Mouse (Mus musculus) cortical plate, adult 2 months (tissue): Measurements from ENCODE around the gene Arfgef2. TPM values are rescaled to one million over a fixed set of nuclear protein-coding genes. Genes with fewer than 3 reads are reported as not detected.

Experiments
- H3K27ac ChIP-seq: fragments of 200-500 bp; 2 replicates; pipeline ENCODE4 v1.5.1; 2012; ENCODE audit warnings: low read length, control low read depth, inconsistent platforms; ENCODE audit not compliant: insufficient read depth
- H3K4me1 ChIP-seq: fragments of 200-500 bp; 2 replicates; pipeline ENCODE4 v1.6.1; 2011; ENCODE audit warnings: low read length; ENCODE audit not compliant: control insufficient read depth, insufficient read depth
- H3K4me3 ChIP-seq: fragments of 200-500 bp; 2 replicates; pipeline ENCODE4 v1.5.1; 2011; ENCODE audit warnings: mild to moderate bottlenecking, low read length, control low read depth; ENCODE audit not compliant: insufficient read depth
- CTCF ChIP-seq: fragments of 200-500 bp; IDR thresholded peaks from 2 replicates; pipeline ENCODE4 v1.5.1; 2011; ENCODE audit warnings: mild to moderate bottlenecking, control low read depth, low read length; ENCODE audit not compliant: insufficient read depth; ENCODE audit errors: extremely low read depth
- POLR2A ChIP-seq: fragments of 200-500 bp; IDR thresholded peaks from 2 replicates; pipeline ENCODE4 v1.6.1; 2011; ENCODE audit warnings: mild to moderate bottlenecking, low read length, control low read depth; ENCODE audit not compliant: insufficient read depth; ENCODE audit errors: extremely low read depth
- polyA plus RNA-seq: library from polyadenylated mRNA; depleted of rRNA; stranded (reverse); fragments of >200 nt; gene quantifications from 2 replicates; pipeline ENCODE4 v1.2.3, GENCODE M21; 2012

The Arfgef2 gene
- polyA plus RNA-seq, 1 experiment, result 22.9 TPM

- Histone ChIP-seq H3K4me3 (no peak overlapping the region), H3K4me1 (peaks cover 7% of the 10 kb centered on the region), H3K27ac (no peak overlapping the region)
- TF ChIP-seq CTCF (no peak), POLR2A (no peak)
These were observed 2.1 kb upstream of the Arfgef2 start for GRCm38 (mm10) chr2:166803298-166803697.

DNA sequence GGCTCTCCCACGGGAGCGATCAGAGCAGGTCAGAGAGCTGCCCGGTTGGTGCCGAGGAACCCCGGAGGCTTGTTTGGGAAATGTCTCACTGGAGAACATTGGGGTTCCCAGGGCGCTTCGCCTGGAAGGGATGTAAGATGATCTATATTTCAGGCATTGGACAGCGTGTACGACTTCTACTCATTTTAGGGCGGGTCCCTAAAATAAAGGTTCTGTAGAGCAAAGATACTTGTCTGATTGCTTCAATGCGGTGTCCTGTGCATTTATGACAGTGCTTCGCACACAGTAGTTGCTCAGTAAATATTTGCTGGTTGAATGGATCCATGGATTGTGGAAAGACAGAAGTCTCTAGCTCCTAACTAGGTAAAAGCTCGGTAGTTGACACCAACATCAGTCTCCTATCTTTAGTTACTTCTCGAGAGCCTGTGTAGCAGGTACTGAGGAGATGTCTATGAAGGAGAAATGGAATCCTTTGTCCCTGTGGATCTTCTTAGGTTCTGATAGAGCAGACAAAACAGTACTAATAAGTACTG is 851 bp downstream of the Arfgef2 start:
- Histone ChIP-seq H3K4me1 (peaks cover 5% of the 10 kb centered on the region), H3K27ac (peak overlapping the region; percentile 79), H3K4me3 (peak overlapping the region; percentile 97)
- TF ChIP-seq CTCF (no peak), POLR2A (no peak)

DNA sequence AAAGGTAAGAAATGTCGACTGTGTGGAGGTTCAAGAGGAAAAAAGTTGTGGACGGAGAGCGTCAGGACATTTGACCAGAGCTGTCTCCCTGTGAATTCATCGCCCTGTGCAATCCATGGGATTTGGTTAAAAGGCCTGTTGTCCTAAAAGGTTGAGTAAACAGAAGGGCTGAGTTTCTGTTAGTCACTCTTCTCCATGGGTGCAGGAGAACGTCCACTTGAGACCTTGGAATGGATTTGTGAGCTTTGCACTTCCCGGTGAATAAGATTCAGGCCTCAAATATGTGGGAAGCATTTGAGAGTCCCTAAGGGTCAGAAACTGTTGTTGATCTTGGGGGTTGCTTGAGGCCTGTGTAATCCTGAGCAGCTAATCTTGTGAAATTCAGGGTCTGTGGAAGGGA is 1.4 kb downstream of the Arfgef2 start:
- peak overlapping the region; percentile 97; the same call in 1 of the 2 replicates for H3K4me3 ChIP-seq
- TF ChIP-seq POLR2A (no peak), CTCF (no peak)
- no peak overlapping the region for H3K27ac ChIP-seq

DNA sequence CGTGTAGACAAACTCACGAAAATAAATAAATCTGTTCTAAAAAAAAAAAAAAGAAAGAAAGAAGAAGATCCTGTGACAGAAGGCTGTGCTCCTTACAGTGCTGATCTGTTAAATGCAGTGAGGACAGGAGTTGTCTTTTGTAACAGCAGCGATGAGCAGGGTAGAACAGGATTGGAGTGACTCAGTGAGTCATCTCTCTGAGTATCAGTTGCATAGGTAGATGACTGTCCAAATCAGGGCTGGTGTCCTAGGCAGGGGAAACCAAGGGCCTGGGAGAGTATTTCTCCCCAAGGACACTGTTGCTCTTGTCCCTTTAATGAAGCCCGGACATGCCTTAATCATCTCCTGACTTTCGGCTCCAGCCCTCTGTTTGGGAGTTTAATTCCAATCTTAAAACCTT is 4.1 kb downstream of the Arfgef2 start:
- no peak overlapping the region for H3K27ac ChIP-seq
- H3K4me1 ChIP-seq, result peaks cover 5% of the 10 kb centered on the region
- no peak overlapping the region for H3K4me3 ChIP-seq
- TF ChIP-seq CTCF, result no peak
- no peak for TF ChIP-seq POLR2A

More for the DNA sequence above, 1.4 kb downstream of the Arfgef2 start:
- H3K4me1 ChIP-seq, result peaks cover 5% of the 10 kb centered on the region

- Histone ChIP-seq H3K27ac (no peak overlapping the region), H3K4me3 (no peak overlapping the region), H3K4me1 (peaks cover 5% of the 10 kb centered on the region)
- TF ChIP-seq CTCF, result no peak
- no peak for TF ChIP-seq POLR2A
These were observed 5.4 kb downstream of the Arfgef2 start for GRCm38 (mm10) chr2:166810821-166811220.

- no peak overlapping the region for H3K4me3 ChIP-seq
- H3K27ac ChIP-seq, result peak overlapping the region; percentile 36; the same call in 1 of the 2 replicates
- TF ChIP-seq CTCF (no peak), POLR2A (no peak)
- H3K4me1 ChIP-seq, result peaks cover 12% of the 10 kb centered on the region
These were observed 13.2 kb downstream of the Arfgef2 start for GRCm38 (mm10) chr2:166818463-166819143.

DNA sequence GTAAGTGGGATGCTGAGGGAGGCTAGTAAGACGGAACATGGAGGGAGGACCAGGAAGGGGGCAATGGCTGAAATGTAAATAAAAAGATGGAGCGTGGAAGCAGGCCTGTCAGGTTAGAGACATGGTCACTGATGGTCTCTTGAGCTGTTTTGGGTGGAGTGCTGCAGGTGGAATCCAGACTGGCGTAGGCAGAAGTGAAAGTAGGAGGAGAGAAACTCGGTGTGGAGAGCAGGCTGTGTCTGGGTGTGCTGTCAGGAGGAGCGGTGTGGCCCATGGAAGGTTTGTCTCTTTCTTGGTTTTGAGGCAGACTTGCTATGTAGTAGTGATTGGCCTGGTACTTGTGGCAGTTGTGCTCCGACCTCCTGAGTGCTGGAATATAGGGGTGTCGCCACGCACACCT is 14.5 kb downstream of the Arfgef2 start:
- no peak overlapping the region for H3K4me3 ChIP-seq
- no peak overlapping the region for H3K27ac ChIP-seq
- H3K4me1 ChIP-seq, result peaks cover 12% of the 10 kb centered on the region

GRCm38 (mm10) chr2:166820844-166821243 is 15.5 kb downstream of the Arfgef2 start:
- Histone ChIP-seq H3K4me1 (peaks cover 12% of the 10 kb centered on the region), H3K27ac (no peak overlapping the region), H3K4me3 (no peak overlapping the region)
- no peak for TF ChIP-seq POLR2A
- no peak for TF ChIP-seq CTCF

More for the DNA sequence above, 14.5 kb downstream of the Arfgef2 start:
- TF ChIP-seq POLR2A, result no peak
- no peak for TF ChIP-seq CTCF

- no peak for TF ChIP-seq POLR2A
- no peak for TF ChIP-seq CTCF
- Histone ChIP-seq H3K27ac (no peak overlapping the region), H3K4me3 (no peak overlapping the region), H3K4me1 (peaks cover 12% of the 10 kb centered on the region)
These were observed 16.0 kb downstream of the Arfgef2 start for GRCm38 (mm10) chr2:166821406-166821805.
